ENCODE assay signal across 20 mouse cellular contexts in the genomic region with DNA sequence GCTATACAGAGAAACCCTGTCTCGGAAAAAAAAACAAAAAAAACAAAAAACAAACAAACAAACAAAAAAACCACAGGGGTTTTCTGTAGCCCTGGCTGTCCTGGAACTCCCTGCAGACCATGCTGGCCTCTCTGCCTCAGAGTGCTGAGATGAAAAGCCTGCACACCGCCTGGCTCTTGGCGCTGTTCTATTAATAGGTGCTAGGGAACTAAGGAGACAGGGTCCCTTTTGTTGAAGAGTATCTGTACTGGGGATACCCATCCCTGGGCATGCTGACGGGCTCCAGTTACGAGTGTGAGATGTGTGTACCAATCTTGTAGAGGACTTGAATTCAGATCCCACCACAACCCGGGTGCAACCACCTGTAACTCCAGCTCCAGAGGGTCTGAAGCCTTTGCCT. TPM values are rescaled to one million over a fixed set of nuclear protein-coding genes. Genes with fewer than 3 reads are reported as not detected.
"Had no signal": no experiment of that assay in that cellular context is flagged by ENCODE, and none has a peak within 500 bp of the region (broad histone marks: within the 10 kb centered on the region; RNA-seq: fewer than 3 reads in every experiment).

No protein-coding gene starts in this region.

- ATAC-seq: liver, postnatal 0 days; midbrain, embryonic 16.5 days had no signal

- H3K9ac ChIP-seq: kidney, embryonic 15.5 days; limb, embryonic 12.5 days; liver, embryonic 13.5 days; liver, postnatal 0 days; midbrain, embryonic 12.5 days; neural tube, embryonic 13.5 days; stomach, embryonic 15.5 days had no signal

- DNase-seq: layer of hippocampus, adult 9-11 months; layer of hippocampus, postnatal 36 days; liver; liver, embryonic 13.5 days; liver, postnatal 0 days; retina, postnatal 1 day; right cerebral cortex, postnatal 4 days; thymus, postnatal 36 days had no signal

- H3K4me2 ChIP-seq: kidney, embryonic 15.5 days; liver, embryonic 13.5 days; midbrain, embryonic 12.5 days; neural tube, embryonic 13.5 days; stomach, embryonic 15.5 days had no signal

- H3K27ac ChIP-seq: kidney, embryonic 15.5 days; liver, embryonic 13.5 days; midbrain, embryonic 12.5 days; neural tube, embryonic 13.5 days; stomach, embryonic 15.5 days had no signal

- H3K4me3 ChIP-seq: kidney, embryonic 15.5 days; limb, embryonic 12.5 days; liver, embryonic 13.5 days; midbrain, embryonic 12.5 days; neural tube, embryonic 13.5 days; stomach, embryonic 15.5 days had no signal

- H3K9me3 ChIP-seq: kidney, embryonic 15.5 days; limb, embryonic 12.5 days; liver, embryonic 13.5 days; midbrain, embryonic 12.5 days; neural tube, embryonic 13.5 days; stomach, embryonic 15.5 days had no signal

- H3K36me3 ChIP-seq: kidney, embryonic 15.5 days; limb, embryonic 12.5 days; liver, embryonic 13.5 days; midbrain, embryonic 12.5 days; neural tube, embryonic 13.5 days; stomach, embryonic 15.5 days had no signal

- H3K27me3 ChIP-seq: stomach, embryonic 15.5 days had no signal

RNA-seq across cellular contexts. Expression of a gene that starts 14.9 kb away (rescaled TPM):
- total RNA-seq: megakaryocyte-erythroid progenitor cell, adult 5-6 weeks had no signal

RNA-seq across cellular contexts. Expression of a gene that starts 44.9 kb away (rescaled TPM):
- total RNA-seq: layer of hippocampus, postnatal 36 days; left cerebral cortex, adult 8-10 months; left cerebral cortex, postnatal 25 days; megakaryocyte-erythroid progenitor cell, adult 5-6 weeks had no signal
- polyA plus RNA-seq: kidney, embryonic 15.5 days; liver, embryonic 13.5 days; liver, postnatal 0 days; lung, embryonic 16.5 days; midbrain, embryonic 12.5 days; midbrain, embryonic 16.5 days; neural tube, embryonic 13.5 days; spleen, adult 2 months; stomach, embryonic 15.5 days; thymus, postnatal 0 days had no signal
